Mouse (Mus musculus) hindlimb bud, embryonic 11.5 days (tissue): ENCODE measurements around the gene Plekhf1.
A peak's percentile ranks its signal among the peaks of the same experiment; 100 is the strongest.

ENCODE experiments used
- DNase-seq: peaks from one replicate; pipeline ENCODE4 v3.0.0-alpha.2; 2012; ENCODE audit warnings: low read depth, low spot score; ENCODE audit errors: extremely low spot score

Plekhf1 gene

GRCm38 (mm10) chr7:38227900-38228298, at the start of gene Plekhf1:
TSS of gene Plekhf1 (minus strand) at chr7:38228016.
- DNase-seq: peak; percentile 66

GRCm38 (mm10) chr7:38272551-38272950, 44.7 kb upstream of the Plekhf1 start:
- DNase-seq: no peak

GRCm38 (mm10) chr7:38271859-38272258, 44.0 kb upstream of the Plekhf1 start:
- DNase-seq: no peak

GRCm38 (mm10) chr7:38271511-38271811, 43.6 kb upstream of the Plekhf1 start:
- DNase-seq: no peak

- DNase-seq: peak; percentile 85
These were observed 43.1 kb upstream of the Plekhf1 start, which contains the start of gene Pop4 for GRCm38 (mm10) chr7:38270703-38271510. TSS of gene Pop4 (minus strand) at chr7:38271423.

- DNase-seq: no peak
These were observed 39.3 kb upstream of the Plekhf1 start for GRCm38 (mm10) chr7:38267006-38267680.

- no peak for DNase-seq
These were observed 34.6 kb upstream of the Plekhf1 start for GRCm38 (mm10) chr7:38262406-38262805.

GRCm38 (mm10) chr7:38259631-38260030, 31.8 kb upstream of the Plekhf1 start:
- no peak for DNase-seq

- DNase-seq: no peak
These were observed 25.6 kb upstream of the Plekhf1 start for GRCm38 (mm10) chr7:38253441-38253840.

GRCm38 (mm10) chr7:38251494-38252216, 23.8 kb upstream of the Plekhf1 start:
- DNase-seq: no peak

GRCm38 (mm10) chr7:38242417-38242816, 14.6 kb upstream of the Plekhf1 start:
- DNase-seq: no peak

- DNase-seq: no peak
These were observed 9.3 kb upstream of the Plekhf1 start for GRCm38 (mm10) chr7:38237140-38237539.

- no peak for DNase-seq
These were observed 8.7 kb upstream of the Plekhf1 start for GRCm38 (mm10) chr7:38236400-38237105.

GRCm38 (mm10) chr7:38230285-38230684, 2.5 kb upstream of the Plekhf1 start:
- DNase-seq: no peak

GRCm38 (mm10) chr7:38228329-38228728, 513 bp upstream of the Plekhf1 start:
- DNase-seq: no peak

- peak; percentile 35 for DNase-seq
These were observed 476 bp downstream of the Plekhf1 start for GRCm38 (mm10) chr7:38227181-38227899.

GRCm38 (mm10) chr7:38226226-38226625, 1.6 kb downstream of the Plekhf1 start:
- DNase-seq: no peak

GRCm38 (mm10) chr7:38224577-38225369, 3.0 kb downstream of the Plekhf1 start:
- DNase-seq: no peak

GRCm38 (mm10) chr7:38220866-38221265, 7.0 kb downstream of the Plekhf1 start:
- no peak for DNase-seq

GRCm38 (mm10) chr7:38219526-38219925, 8.3 kb downstream of the Plekhf1 start:
- DNase-seq: no peak
